16 mouse cellular contexts compared by ENCODE assay signal in genomic region chr11:98555124-98555700, GRCm38 (mm10). TPM values are rescaled to one million over a fixed set of nuclear protein-coding genes. Genes with fewer than 3 reads are reported as not detected.
DNase-seq lines count a peak whose midpoint lies in the region; ATAC-seq and TF ChIP-seq lines count a peak whose summit lies in the region.
"Had no signal": no experiment of that assay in that cellular context is flagged by ENCODE, and none has a peak within 500 bp of the region (broad histone marks: within the 10 kb centered on the region; RNA-seq: fewer than 3 reads in every experiment).

No protein-coding gene starts in this region.

- no peak overlapping the region for H3K4me2 ChIP-seq in liver, embryonic 12.5 days
- H3K4me2 ChIP-seq: heart, embryonic 11.5 days; hindbrain, embryonic 13.5 days; limb, embryonic 13.5 days had no signal

- H3K27me3 ChIP-seq in liver, adult 2 months (ENCODE audit: control insufficient read depth, insufficient read depth, low read length): no peaks in the 10 kb centered on the region; the same call in 1 of the 2 replicates
- peaks cover 22% of the 10 kb centered on the region for H3K27me3 ChIP-seq in liver, embryonic 12.5 days (replicated peaks)
- peaks cover 6% of the 10 kb centered on the region for H3K27me3 ChIP-seq in G1E (ENCODE audit: insufficient read depth, low read length)

- no peak overlapping the region for H3K27ac ChIP-seq in liver, adult 2 months (replicated peaks; ENCODE audit: insufficient read depth, low read depth, low read length)
- no peak overlapping the region for H3K27ac ChIP-seq in liver, embryonic 12.5 days
- H3K27ac ChIP-seq: hindbrain, embryonic 13.5 days; limb, embryonic 13.5 days had no signal

- 0 out of 2 replicates have a peak, but pooled peaks have one; percentile 15 for TF ChIP-seq CTCF in liver, adult 2 months (IDR thresholded peaks at IDR 0.05; ENCODE audit: low read depth, low read length)
- TF ChIP-seq CTCF in G1E (IDR thresholded peaks at IDR 0.05; ENCODE audit: low read depth, low read length): 0 out of 2 replicates have a peak, but pooled peaks have one; percentile 5

- H3K9me3 ChIP-seq in liver, embryonic 12.5 days (replicated peaks): no peaks in the 10 kb centered on the region
- no peaks in the 10 kb centered on the region; the same call in 1 of the 2 replicates for H3K9me3 ChIP-seq in G1E (replicated peaks)
- H3K9me3 ChIP-seq: limb, embryonic 13.5 days had no signal

- ATAC-seq in liver, embryonic 12.5 days: no peak
- ATAC-seq in G1E (ENCODE audit: extremely low read depth, insufficient number of reproducible peaks, low FRiP score, poor library complexity, severe bottlenecking): no peak
- peak; percentile 52 for ATAC-seq in megakaryocyte progenitor cell, adult 5-6 weeks (replicated peaks; ENCODE audit: poor library complexity)

- 60% methylated on average over 12 of the region's 12 CpGs for WGBS in liver, adult 2 months
- 63% methylated on average over 12 of the region's 12 CpGs for WGBS in liver, embryonic 12.5 days (ENCODE audit: insufficient replicate concordance)

- DNase-seq in adrenal gland, adult 2 months: peak; percentile 17
- DNase-seq in adrenal gland, adult 18-20 months (ENCODE audit: low spot score in 2 of 2): no peak
- peak; percentile 46 for DNase-seq in liver, adult 2 months (ENCODE audit: extremely low read depth, low read depth, low spot score)
- no peak for DNase-seq in G1E (ENCODE audit: low spot score)
- no peak for DNase-seq in embryo, embryonic 10.5 days (ENCODE audit: low spot score)
- DNase-seq in right cerebral cortex, postnatal 4 days: no peak
- DNase-seq: cerebellum, postnatal 36 days; kidney, postnatal 10 days; layer of hippocampus, postnatal 36 days; lung, postnatal 36 days had no signal

- H3K36me3 ChIP-seq in liver, adult 2 months (ENCODE audit: control insufficient read depth, insufficient read depth, low read length): no peaks in the 10 kb centered on the region
- H3K36me3 ChIP-seq in liver, embryonic 12.5 days: no peaks in the 10 kb centered on the region
- H3K36me3 ChIP-seq in G1E (replicated peaks): no peaks in the 10 kb centered on the region
- H3K36me3 ChIP-seq: hindbrain, embryonic 13.5 days; limb, embryonic 13.5 days had no signal

- no peak for TF ChIP-seq POLR2A in liver, adult 2 months (IDR thresholded peaks at IDR 0.05; ENCODE audit: extremely low read depth, insufficient read depth, low read length)

- peaks cover 3% of the 10 kb centered on the region for H3K4me1 ChIP-seq in liver, adult 2 months (ENCODE audit: control insufficient read depth, insufficient read depth, low read length)
- peaks cover 14% of the 10 kb centered on the region for H3K4me1 ChIP-seq in liver, embryonic 12.5 days
- peaks cover 20% of the 10 kb centered on the region for H3K4me1 ChIP-seq in G1E (ENCODE audit: insufficient read depth, low read depth, low read length)

- H3K4me3 ChIP-seq in liver, adult 2 months (ENCODE audit: insufficient read depth, low read depth, low read length): no peak overlapping the region
- H3K4me3 ChIP-seq in liver, embryonic 12.5 days: no peak overlapping the region
- H3K4me3 ChIP-seq in G1E (ENCODE audit: low read depth, low read length): no peak overlapping the region
- H3K4me3 ChIP-seq: hindbrain, embryonic 13.5 days; limb, embryonic 13.5 days had no signal

- H3K9ac ChIP-seq in liver, adult 2 months (ENCODE audit: low read depth, low read length): no peak overlapping the region
- H3K9ac ChIP-seq in liver, embryonic 12.5 days: no peak overlapping the region
- H3K9ac ChIP-seq: hindbrain, embryonic 13.5 days; limb, embryonic 13.5 days had no signal

- no peaks in the 10 kb centered on the region for H3K79me2 ChIP-seq in liver, adult 2 months (ENCODE audit: control insufficient read depth, insufficient read depth, low read length)

RNA-seq across cellular contexts. Expression of gene Zpbp2, which starts 4.3 kb away (rescaled TPM):
- total RNA-seq in adrenal gland, adult 2 months (2021): under 1 TPM; 0.66 to 0.69 TPM
- polyA plus RNA-seq in adrenal gland, adult 2 months (2012; rRNA removed): 0.10 and 0.30 TPM in 2 replicates
- total RNA-seq in adrenal gland, adult 18-20 months (2021): under 1 TPM; 0.22 to 0.43 TPM
- total RNA-seq in liver, adult 2 months (2014; rRNA removed): 0.28 and 0.94 TPM in 2 replicates
- polyA plus RNA-seq in liver, adult 2 months (2012; rRNA removed): 0.09 TPM in 1 of 2 replicates, not detected in the other
- polyA plus RNA-seq in liver, embryonic 12.5 days (2016; fragmentation: Nextera tagmentation; extraction: Ambion mirVana): 0.46 and 0.55 TPM in 2 replicates
- 2.5 and 4.8 TPM in 2 replicates for total RNA-seq in G1E (2014; fragmentation: Nextera tagmentation)
- total RNA-seq in G1E (2017): 3.3 and 4.6 TPM in 2 replicates
- 0.36 and 0.43 TPM in 2 replicates for polyA plus RNA-seq in G1E (2012)
- total RNA-seq in megakaryocyte progenitor cell, adult 5-6 weeks (2015): 0.17 TPM in 1 of 2 replicates, not detected in the other
- 0.10 TPM in 1 of 2 replicates, not detected in the other for total RNA-seq in megakaryocyte progenitor cell, adult 5-6 weeks (2017)
- total RNA-seq: layer of hippocampus, postnatal 36 days had no signal
- polyA plus RNA-seq: hindbrain, embryonic 13.5 days had no signal

RNA-seq across cellular contexts. Expression of gene Ikzf3, which starts 9.4 kb away (rescaled TPM):
- under 1 TPM; 0.72 to 0.86 TPM for total RNA-seq in adrenal gland, adult 2 months (2021)
- polyA plus RNA-seq in adrenal gland, adult 2 months (2012; rRNA removed): 0.10 and 0.36 TPM in 2 replicates
- under 1 TPM; 0.46 to 0.86 TPM for total RNA-seq in adrenal gland, adult 18-20 months (2021)
- total RNA-seq in liver, adult 2 months (2014; rRNA removed): 0.37 and 0.60 TPM in 2 replicates
- 0.82 and 1.1 TPM in 2 replicates for polyA plus RNA-seq in liver, adult 2 months (2012; rRNA removed)
- polyA plus RNA-seq in liver, embryonic 12.5 days (2016; fragmentation: Nextera tagmentation; extraction: Ambion mirVana): 0.07 and 0.12 TPM in 2 replicates
- not detected in 2 replicates for total RNA-seq in G1E (2014; fragmentation: Nextera tagmentation)
- 0.23 and 0.71 TPM in 2 replicates for total RNA-seq in G1E (2017)
- polyA plus RNA-seq in G1E (2012): 0.01 TPM in 1 of 2 replicates, not detected in the other
- 1.2 TPM in 2 replicates for total RNA-seq in megakaryocyte progenitor cell, adult 5-6 weeks (2015)
- 0.17 and 0.44 TPM in 2 replicates for total RNA-seq in megakaryocyte progenitor cell, adult 5-6 weeks (2017)
- total RNA-seq: layer of hippocampus, postnatal 36 days had no signal

RNA-seq across cellular contexts. Expression of gene Ormdl3, which starts 32.0 kb away (rescaled TPM):
- total RNA-seq in adrenal gland, adult 2 months (2021): 100 to 1,000 TPM in 1 of 2 experiments, 10 to 100 TPM in 1; 94.9 to 180 TPM
- polyA plus RNA-seq in adrenal gland, adult 2 months (2012; rRNA removed): 151 and 188 TPM in 2 replicates
- total RNA-seq in adrenal gland, adult 18-20 months (2021): 100 to 1,000 TPM; 118 to 184 TPM
- total RNA-seq in liver, adult 2 months (2014; rRNA removed): 48.3 and 62.0 TPM in 2 replicates
- 119 and 166 TPM in 2 replicates for polyA plus RNA-seq in liver, adult 2 months (2012; rRNA removed)
- 44.2 and 44.3 TPM in 2 replicates for polyA plus RNA-seq in liver, embryonic 12.5 days (2016; fragmentation: Nextera tagmentation; extraction: Ambion mirVana)
- total RNA-seq in G1E (2014; fragmentation: Nextera tagmentation): 11.0 and 22.0 TPM in 2 replicates
- total RNA-seq in G1E (2017): 55.0 and 57.0 TPM in 2 replicates
- 37.8 and 43.2 TPM in 2 replicates for polyA plus RNA-seq in G1E (2012)
- total RNA-seq in megakaryocyte progenitor cell, adult 5-6 weeks (2015): 5.5 and 7.7 TPM in 2 replicates
- total RNA-seq in megakaryocyte progenitor cell, adult 5-6 weeks (2017): 7.2 and 10.6 TPM in 2 replicates

RNA-seq across cellular contexts. Expression of gene Lrrc3c, which starts 42.9 kb away (rescaled TPM):
- not detected for total RNA-seq in adrenal gland, adult 2 months (2021)
- polyA plus RNA-seq in adrenal gland, adult 2 months (2012; rRNA removed): not detected in 2 replicates
- total RNA-seq in adrenal gland, adult 18-20 months (2021): not detected
- not detected in 2 replicates for total RNA-seq in liver, adult 2 months (2014; rRNA removed)
- not detected in 2 replicates for polyA plus RNA-seq in liver, adult 2 months (2012; rRNA removed)
- polyA plus RNA-seq in liver, embryonic 12.5 days (2016; fragmentation: Nextera tagmentation; extraction: Ambion mirVana): not detected in 2 replicates
- not detected in 2 replicates for total RNA-seq in G1E (2014; fragmentation: Nextera tagmentation)
- not detected in 2 replicates for total RNA-seq in G1E (2017)
- not detected in 2 replicates for polyA plus RNA-seq in G1E (2012)
- total RNA-seq in megakaryocyte progenitor cell, adult 5-6 weeks (2015): not detected in 2 replicates
- total RNA-seq in megakaryocyte progenitor cell, adult 5-6 weeks (2017): not detected in 2 replicates
- total RNA-seq: layer of hippocampus, postnatal 36 days had no signal
- polyA plus RNA-seq: heart, embryonic 11.5 days; hindbrain, embryonic 13.5 days; limb, embryonic 13.5 days; testis, adult 2 months had no signal

Comparison
In these comparisons a context has a peak if more than half of its experiments do, and no peak if none do; other contexts are left out.
1. DNase-seq: peak in adrenal gland, adult 2 months (single experiment) and liver, adult 2 months (single experiment); none in adrenal gland, adult 18-20 months (0 of 2), G1E (single experiment), embryo, embryonic 10.5 days (single experiment) and right cerebral cortex, postnatal 4 days (single experiment).